Mouse (Mus musculus): Measurements from ENCODE around the gene Itpripl1.
"Not testable (repeated sequence)": the region's sequence is repeated elsewhere in the genome, so short reads cannot be mapped to it uniquely, and the experiment has no call there.

Gene Itpripl1

GRCm38 (mm10) chr2:127143158-127144063, at the start of gene Itpripl1:
Gene Itpripl1, minus strand, starts transcription at chr2:127143442.
- DNase-seq (ENCODE audit: low read depth) = peak; percentile 81

- DNase-seq (ENCODE audit: low read depth) = no peak
Observed at GRCm38 (mm10) chr2:127189574-127189973, 46.3 kb upstream of the Itpripl1 start.

- peak; percentile 81 for DNase-seq (ENCODE audit: low read depth)
Observed at GRCm38 (mm10) chr2:127182598-127183381, 39.5 kb upstream of the Itpripl1 start.

GRCm38 (mm10) chr2:127166261-127166660, 23.0 kb upstream of the Itpripl1 start:
- not testable (repeated sequence) for DNase-seq (ENCODE audit: low read depth)

- DNase-seq (ENCODE audit: low read depth) = no peak
Observed at GRCm38 (mm10) chr2:127165675-127166074, 22.4 kb upstream of the Itpripl1 start.

GRCm38 (mm10) chr2:127145699-127146098, 2.5 kb upstream of the Itpripl1 start:
- no peak for DNase-seq (ENCODE audit: low read depth)

GRCm38 (mm10) chr2:127142577-127143157, 575 bp downstream of the Itpripl1 start:
- DNase-seq (ENCODE audit: low read depth) = no peak

- DNase-seq (ENCODE audit: low read depth) = no peak
Observed at GRCm38 (mm10) chr2:127142031-127142430, 1.2 kb downstream of the Itpripl1 start.

- no peak for DNase-seq (ENCODE audit: low read depth)
Observed at GRCm38 (mm10) chr2:127140011-127140410, 3.2 kb downstream of the Itpripl1 start.

- DNase-seq (ENCODE audit: low read depth) = no peak
Observed at GRCm38 (mm10) chr2:127139605-127140004, 3.6 kb downstream of the Itpripl1 start.

GRCm38 (mm10) chr2:127139094-127139493, 4.1 kb downstream of the Itpripl1 start:
- no peak for DNase-seq (ENCODE audit: low read depth)

- no peak for DNase-seq (ENCODE audit: low read depth)
Observed at GRCm38 (mm10) chr2:127138449-127138848, 4.8 kb downstream of the Itpripl1 start.

GRCm38 (mm10) chr2:127137838-127138420, 5.3 kb downstream of the Itpripl1 start:
- no peak for DNase-seq (ENCODE audit: low read depth)

GRCm38 (mm10) chr2:127136979-127137378, 6.3 kb downstream of the Itpripl1 start:
- DNase-seq (ENCODE audit: low read depth) = no peak

- DNase-seq (ENCODE audit: low read depth) = not testable (repeated sequence)
Observed at GRCm38 (mm10) chr2:127135255-127135654, 8.0 kb downstream of the Itpripl1 start.

- peak; percentile 81 for DNase-seq (ENCODE audit: low read depth)
Observed at GRCm38 (mm10) chr2:127133621-127134461, 9.4 kb downstream of the Itpripl1 start, which contains the start of gene Ncaph. Gene Ncaph, minus strand, starts transcription at chr2:127133954.

- DNase-seq (ENCODE audit: low read depth) = no peak
Observed at GRCm38 (mm10) chr2:127131353-127131752, 11.9 kb downstream of the Itpripl1 start.

- no peak for DNase-seq (ENCODE audit: low read depth)
Observed at GRCm38 (mm10) chr2:127128926-127129325, 14.3 kb downstream of the Itpripl1 start.

- no peak for DNase-seq (ENCODE audit: low read depth)
Observed at GRCm38 (mm10) chr2:127121591-127122235, 21.5 kb downstream of the Itpripl1 start.

- no peak for DNase-seq (ENCODE audit: low read depth)
Observed at GRCm38 (mm10) chr2:127108986-127109385, 34.3 kb downstream of the Itpripl1 start.
